Mouse (Mus musculus) testis, adult 2 months (tissue): Measurements from ENCODE around the gene Wdr90. TPM values are rescaled to one million over a fixed set of nuclear protein-coding genes. Genes with fewer than 3 reads are reported as not detected.
"Not testable (repeated sequence)": the region's sequence is repeated elsewhere in the genome, so short reads cannot be mapped to it uniquely, and the experiment has no call there.

Experiments
- H3K27ac ChIP-seq: fragments of 200-500 bp; 2 replicates; pipeline ENCODE4 v1.5.1; 2012; ENCODE audit warnings: low read depth, low read length; ENCODE audit not compliant: control insufficient read depth, insufficient read depth
- H3K27me3 ChIP-seq: fragments of 200-500 bp; 2 replicates; pipeline ENCODE4 v1.6.1; 2012; ENCODE audit warnings: mild to moderate bottlenecking, low read length, moderate library complexity; ENCODE audit not compliant: control insufficient read depth, insufficient read depth
- H3K36me3 ChIP-seq: fragments of 200-500 bp; 2 replicates; pipeline ENCODE4 v1.6.1; 2012; ENCODE audit warnings: mild to moderate bottlenecking, low read length; ENCODE audit not compliant: control insufficient read depth, insufficient read depth
- H3K4me1 ChIP-seq: fragments of 200-500 bp; 2 replicates; pipeline ENCODE4 v1.6.1; 2012; ENCODE audit warnings: low read length; ENCODE audit not compliant: control insufficient read depth, insufficient read depth
- H3K4me3 ChIP-seq: fragments of 200-500 bp; 2 replicates; pipeline ENCODE4 v1.5.1; 2012; ENCODE audit warnings: low read depth, mild to moderate bottlenecking, low read length, moderate library complexity, mixed read lengths; ENCODE audit not compliant: control insufficient read depth
- CTCF ChIP-seq: fragments of 200-500 bp; IDR thresholded peaks from 2 replicates; pipeline ENCODE4 v1.5.1; 2012; ENCODE audit warnings: low read depth, mild to moderate bottlenecking, inconsistent platforms, low read length, moderate library complexity; ENCODE audit not compliant: control insufficient read depth, insufficient read depth, insufficient replicate concordance
- POLR2A ChIP-seq: fragments of 200-500 bp; IDR thresholded peaks from 2 replicates; pipeline ENCODE4 v1.6.1; 2012; ENCODE audit warnings: low read depth, mild to moderate bottlenecking, inconsistent platforms, low read length, moderate library complexity; ENCODE audit not compliant: control insufficient read depth
- polyA plus RNA-seq: library from polyadenylated mRNA; depleted of rRNA; stranded (reverse); fragments of >200 nt; gene quantifications from 2 replicates; pipeline ENCODE4 v1.2.3, GENCODE M21; 2012

Gene Wdr90
- polyA plus RNA-seq, 1 experiment: 49.9 TPM

DNA sequence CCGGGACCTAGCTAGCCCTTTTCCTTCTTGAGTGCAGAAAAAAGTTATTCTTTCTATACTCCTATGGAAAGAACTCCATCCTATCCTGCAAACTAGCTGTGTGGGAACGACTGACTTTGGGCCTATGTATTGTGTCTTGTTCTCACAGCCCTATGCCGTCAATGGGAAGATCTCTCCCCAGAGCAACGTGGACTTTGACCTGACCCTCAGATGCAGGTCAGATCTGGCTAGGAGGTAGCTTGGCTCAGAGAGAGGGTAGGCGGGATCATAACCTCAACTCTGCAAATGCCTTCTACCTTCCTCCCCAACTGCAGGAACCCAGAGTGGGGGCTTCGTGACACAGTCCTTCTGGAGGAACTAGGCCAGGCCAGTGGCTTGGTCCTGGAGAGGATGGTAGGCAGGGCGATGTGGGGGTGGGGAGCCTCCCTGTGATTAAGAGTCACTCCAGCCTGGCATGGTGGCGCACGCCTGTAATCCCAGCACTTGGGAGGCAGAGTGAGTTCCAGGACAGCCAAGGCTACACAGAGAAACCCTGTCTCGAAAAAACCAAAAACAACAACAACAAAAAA is 15.1 kb upstream of the Wdr90 start:
- Histone ChIP-seq H3K4me1 (peaks cover 23% of the 10 kb centered on the region), H3K27ac (no peak overlapping the region)

DNA sequence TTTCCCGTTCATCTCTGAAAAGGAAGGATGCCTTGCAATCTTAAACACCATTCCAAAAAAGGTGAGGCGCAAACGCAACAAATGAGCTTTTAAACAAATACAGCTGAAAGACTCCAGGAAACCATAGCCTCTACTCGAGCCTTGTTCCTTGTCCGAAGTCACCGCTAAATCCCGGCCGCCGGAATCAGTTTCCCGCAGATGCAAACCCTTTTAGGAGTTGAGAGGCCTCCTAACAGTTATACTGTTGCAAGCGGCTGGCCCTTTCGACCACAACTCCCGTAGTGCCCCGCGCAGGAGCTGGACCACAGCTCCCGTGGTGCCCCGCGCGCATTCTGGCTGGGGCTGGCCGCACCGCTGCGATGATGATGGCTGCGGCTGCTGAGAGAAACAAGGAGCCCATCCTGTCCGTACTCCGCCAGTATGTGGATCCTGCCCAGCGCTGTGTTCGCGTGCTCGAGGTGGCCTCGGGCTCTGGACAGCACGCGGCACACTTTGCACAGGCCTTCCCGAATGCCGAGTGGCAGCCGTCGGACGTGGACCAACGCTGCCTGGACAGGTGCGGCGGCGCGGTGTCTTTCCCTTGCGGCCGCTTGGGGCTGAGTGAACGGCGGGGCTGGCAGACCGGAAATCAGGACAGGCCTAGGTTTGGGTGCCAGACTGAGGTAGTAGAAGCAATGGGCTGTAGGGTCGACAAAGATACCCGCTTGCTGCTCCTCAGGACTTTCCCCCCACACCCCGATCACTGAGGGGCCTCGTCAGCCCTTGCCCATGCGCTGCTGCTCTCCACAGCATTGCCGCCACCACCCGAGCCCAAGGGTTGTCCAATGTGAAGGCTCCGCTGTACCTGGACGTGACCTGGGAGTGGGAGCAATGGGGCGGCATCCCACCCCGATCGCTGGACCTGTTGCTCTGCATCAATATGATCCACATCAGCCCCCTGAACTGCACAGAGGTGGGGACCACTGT is 14.2 kb upstream of the Wdr90 start:
- Histone ChIP-seq H3K4me3 (peak overlapping the region; percentile 95), H3K27ac (peak overlapping the region; percentile 69), H3K36me3 (no peaks in the 10 kb centered on the region), H3K27me3 (no peaks in the 10 kb centered on the region), H3K4me1 (peaks cover 23% of the 10 kb centered on the region)
- peak; percentile 23; the same call in 1 of the 2 replicates for TF ChIP-seq CTCF
- peak; percentile 71; the same call in 1 of the 2 replicates for TF ChIP-seq POLR2A

More for the DNA sequence above, 15.1 kb upstream of the Wdr90 start:
- Histone ChIP-seq H3K4me3 (peak overlapping the region; percentile 95), H3K36me3 (no peaks in the 10 kb centered on the region), H3K27me3 (no peaks in the 10 kb centered on the region)
- TF ChIP-seq CTCF (no peak), POLR2A (no peak)

- TF ChIP-seq CTCF (no peak), POLR2A (no peak)
- H3K27me3 ChIP-seq: no peaks in the 10 kb centered on the region
- peak within 1 kb of the TSS; percentile 69 for H3K27ac ChIP-seq
- H3K4me3 ChIP-seq: peak within 1 kb of the TSS; percentile 95
- H3K36me3 ChIP-seq: no peaks in the 10 kb centered on the region
- H3K4me1 ChIP-seq: peaks cover 23% of the 10 kb centered on the region
Observed at GRCm38 (mm10) chr17:25874721-25875170, 13.4 kb upstream of the Wdr90 start, which contains the start of gene Mettl26. TSS of gene Mettl26 (plus strand) at chr17:25875074.

GRCm38 (mm10) chr17:25874148-25874720 is 12.9 kb upstream of the Wdr90 start:
- Histone ChIP-seq H3K27me3 (no peaks in the 10 kb centered on the region), H3K27ac (peak overlapping the region; percentile 3; the same call in 1 of the 2 replicates), H3K4me3 (peak overlapping the region; percentile 95), H3K4me1 (peaks cover 23% of the 10 kb centered on the region), H3K36me3 (no peaks in the 10 kb centered on the region)
- TF ChIP-seq POLR2A: no peak
- no peak for TF ChIP-seq CTCF

- H3K27ac ChIP-seq: no peak overlapping the region
- peak overlapping the region; percentile 95 for H3K4me3 ChIP-seq
- H3K27me3 ChIP-seq: no peaks in the 10 kb centered on the region
- TF ChIP-seq CTCF (no peak), POLR2A (no peak)
- H3K36me3 ChIP-seq: no peaks in the 10 kb centered on the region
- H3K4me1 ChIP-seq: peaks cover 23% of the 10 kb centered on the region
Observed at GRCm38 (mm10) chr17:25873405-25874147, 12.3 kb upstream of the Wdr90 start.

GRCm38 (mm10) chr17:25872676-25873075 is 11.4 kb upstream of the Wdr90 start:
- no peak for TF ChIP-seq CTCF
- TF ChIP-seq POLR2A: no peak
- no peak overlapping the region for H3K4me3 ChIP-seq
- no peak overlapping the region; the same call in 1 of the 2 replicates for H3K27ac ChIP-seq
- H3K27me3 ChIP-seq: no peaks in the 10 kb centered on the region
- no peaks in the 10 kb centered on the region for H3K36me3 ChIP-seq
- peaks cover 27% of the 10 kb centered on the region for H3K4me1 ChIP-seq

DNA sequence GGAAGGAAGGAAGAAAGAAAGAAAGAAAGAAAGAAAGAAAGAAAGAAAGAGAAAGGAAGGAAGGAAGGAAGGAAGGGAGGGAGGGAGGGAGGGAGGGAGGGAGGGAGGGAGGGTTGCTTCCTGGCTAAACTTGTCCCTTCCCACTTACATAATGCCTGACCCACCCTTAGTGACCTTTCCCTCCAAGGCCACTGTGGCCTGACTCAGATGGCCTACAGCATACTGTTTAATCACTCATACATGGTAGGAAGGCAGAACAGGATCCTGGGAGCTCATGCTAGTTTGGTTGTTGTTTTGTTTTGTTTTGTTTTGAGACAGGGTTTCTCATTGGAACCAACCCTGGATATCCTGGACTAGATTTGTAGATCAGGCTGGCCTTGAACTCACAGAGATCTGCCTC is 10.3 kb upstream of the Wdr90 start:
- not testable (repeated sequence) for H3K4me3 ChIP-seq, H3K36me3 ChIP-seq, H3K27me3 ChIP-seq, H3K27ac ChIP-seq
- peaks cover 27% of the 10 kb centered on the region for H3K4me1 ChIP-seq
